Mouse (Mus musculus) skeletal muscle tissue, adult 2 months (tissue): Measurements from ENCODE around the gene Rhbdd3.

ENCODE experiments used
- DNase-seq: peaks from one replicate; pipeline ENCODE4 v3.0.0-alpha.2; 2012; ENCODE audit warnings: low read depth, low spot score

Rhbdd3 gene

DNA sequence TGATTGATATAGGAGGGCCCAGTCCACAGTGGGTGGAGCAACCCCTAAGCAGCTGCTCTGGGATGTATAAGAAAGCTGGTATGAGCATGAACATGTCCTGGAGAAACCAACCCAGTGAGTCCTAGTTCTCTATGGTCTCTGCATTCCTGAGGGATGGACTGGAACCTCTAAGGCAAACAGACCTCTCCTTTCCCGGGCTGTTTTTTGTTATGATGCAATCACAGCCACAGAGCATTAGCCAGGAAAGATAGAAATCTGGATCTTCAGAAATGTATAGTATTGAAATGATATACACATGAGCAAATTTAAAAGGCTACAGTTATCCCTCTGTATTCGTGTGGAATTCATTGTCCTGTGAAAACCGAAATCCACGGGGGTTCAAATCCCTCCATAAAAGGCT, 27.0 kb downstream of the Rhbdd3 start:
- no peak for DNase-seq

DNA sequence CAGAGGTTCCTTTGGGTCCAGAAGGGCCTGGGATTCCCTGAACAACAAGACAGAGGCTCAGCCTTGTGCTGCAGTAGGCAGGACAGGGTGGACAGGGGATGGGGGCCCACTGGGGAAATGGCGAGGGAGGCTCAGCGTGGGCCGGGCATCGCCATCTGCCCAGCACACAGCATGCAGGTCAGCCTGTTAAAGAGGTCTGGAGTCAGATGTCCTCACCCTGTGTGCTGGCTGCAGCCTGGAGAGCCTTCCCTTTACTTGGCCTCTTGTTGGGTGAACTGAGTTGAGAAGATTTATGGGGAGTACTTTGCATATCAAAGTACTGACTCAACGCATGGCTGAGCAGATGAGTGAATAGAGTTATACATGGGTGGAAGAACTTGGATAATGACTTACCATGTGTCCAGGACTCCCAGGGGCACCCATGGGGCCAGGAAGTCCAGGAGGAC, 30.3 kb downstream of the Rhbdd3 start:
- no peak for DNase-seq

DNA sequence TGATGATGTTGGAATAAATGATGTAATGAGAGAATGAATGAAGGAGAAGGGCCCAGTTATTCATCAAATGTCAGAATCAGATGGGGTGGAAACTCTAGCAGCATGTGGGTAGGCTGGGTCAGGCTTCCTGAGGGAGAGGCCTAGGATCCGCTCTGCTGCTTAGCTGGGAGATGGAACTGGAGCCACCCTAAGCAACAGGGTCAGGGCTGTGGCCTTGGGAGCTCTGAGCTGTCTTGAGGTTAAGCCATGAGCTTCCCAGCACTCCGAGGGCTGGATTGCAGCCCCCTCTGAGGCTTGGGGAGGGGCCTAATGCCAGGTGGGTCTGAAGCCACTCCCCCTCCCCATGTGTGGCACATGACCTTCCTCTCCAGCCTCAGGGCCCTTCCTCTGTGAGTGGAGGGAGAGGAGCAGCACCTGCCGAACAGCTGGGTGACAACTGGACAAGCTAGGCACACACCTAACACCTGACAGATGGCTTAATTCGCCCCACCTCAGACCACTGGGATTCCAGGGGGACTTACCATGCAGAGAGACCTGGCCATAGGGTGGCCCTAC, 31.5 kb downstream of the Rhbdd3 start:
- no peak for DNase-seq

DNA sequence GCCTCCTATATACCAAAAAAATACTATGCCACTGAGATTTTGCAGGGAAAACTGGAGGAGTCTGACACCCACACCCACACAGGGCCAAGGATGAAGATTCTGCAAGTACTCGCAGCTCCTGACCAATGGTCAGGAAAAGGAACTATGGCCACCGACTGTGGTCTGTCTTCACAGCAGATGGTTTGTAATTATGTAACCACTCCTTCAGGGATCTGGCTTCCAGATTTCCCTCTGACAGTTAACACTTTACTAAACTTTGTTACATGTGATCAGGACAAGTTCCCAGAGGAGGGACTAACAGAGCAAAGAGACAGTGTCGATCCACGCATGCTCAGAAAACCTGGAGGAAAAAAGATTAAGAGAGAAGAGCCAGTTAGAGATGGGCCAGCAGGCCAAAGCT, 34.0 kb downstream of the Rhbdd3 start:
- DNase-seq = no peak

DNA sequence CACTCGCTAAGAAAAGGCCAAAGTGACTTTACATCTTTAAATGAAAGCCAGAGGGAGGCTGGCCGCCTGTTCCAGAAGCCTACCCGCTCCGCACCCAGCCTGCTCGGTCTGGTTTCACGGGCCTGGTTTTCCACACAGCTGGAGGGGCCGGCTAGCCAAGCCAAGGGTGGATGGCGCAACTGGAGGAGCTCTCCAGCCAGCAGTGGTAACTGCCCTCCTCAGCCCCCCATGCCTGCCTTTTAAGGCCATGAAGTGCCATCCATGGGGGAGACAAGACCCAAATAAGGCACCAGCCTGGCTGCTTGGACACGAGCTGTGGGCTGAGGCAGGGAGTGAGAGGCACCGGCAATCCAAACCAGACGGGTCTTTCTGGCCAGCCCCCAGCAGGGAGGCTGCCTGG, 37.2 kb downstream of the Rhbdd3 start:
- DNase-seq = no peak

DNA sequence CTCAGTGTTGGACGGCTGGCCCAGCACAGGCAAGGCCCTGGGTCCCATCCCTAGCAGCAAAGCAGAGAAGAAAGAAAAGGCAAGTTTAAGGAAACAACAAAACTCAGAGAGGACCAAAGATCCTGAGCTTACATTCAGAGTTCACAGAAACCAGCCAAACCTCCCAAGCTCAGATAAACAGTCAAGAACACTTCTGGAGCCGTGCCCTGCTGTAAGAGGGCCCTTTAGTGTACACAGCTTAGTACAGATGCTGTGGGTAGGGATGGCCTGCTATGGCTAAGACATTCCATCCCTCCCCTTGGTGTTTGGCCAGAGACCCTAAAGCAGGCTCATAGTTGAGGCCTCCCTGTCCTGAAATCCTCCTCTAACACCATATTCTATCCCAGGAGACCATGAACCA, 39.9 kb downstream of the Rhbdd3 start:
- no peak for DNase-seq

DNA sequence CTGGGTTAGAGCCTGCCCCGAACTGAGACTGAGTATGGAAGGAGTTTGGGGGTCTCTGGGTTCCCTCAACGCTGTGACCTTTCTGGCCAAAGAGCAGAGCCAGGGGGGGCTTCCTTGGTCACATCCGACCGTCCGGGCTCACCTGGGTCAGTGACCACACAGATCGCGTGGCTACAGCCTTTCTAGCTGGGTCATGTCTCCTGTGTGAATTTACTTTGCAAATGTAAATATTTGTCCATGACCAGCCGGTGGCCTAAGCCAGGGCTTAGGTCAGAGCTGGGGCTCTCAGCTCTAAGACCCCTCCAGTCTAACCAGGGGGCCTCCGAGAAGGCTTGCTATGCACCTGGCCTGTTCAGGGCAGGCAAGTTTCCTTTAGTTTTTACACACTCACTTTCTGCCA, 40.6 kb downstream of the Rhbdd3 start:
- no peak for DNase-seq

DNA sequence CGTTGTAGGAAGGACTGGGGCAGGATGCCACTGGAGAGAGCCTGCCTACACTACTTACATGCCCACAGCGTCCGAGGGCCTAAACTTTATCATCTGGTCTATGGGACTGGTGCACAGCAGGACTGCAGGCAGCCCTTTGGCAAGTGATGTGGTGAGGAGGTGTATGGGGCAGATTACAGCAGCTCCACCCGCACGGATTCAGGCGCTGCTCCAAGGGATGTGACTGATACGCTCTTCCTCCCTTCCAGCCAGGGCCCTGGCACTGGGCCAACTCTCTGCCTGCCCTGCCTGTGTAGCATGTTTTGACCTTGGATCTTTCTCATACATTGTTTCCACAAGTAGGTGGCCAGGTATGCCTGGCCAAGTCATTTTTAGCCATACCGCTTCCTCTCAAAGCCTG, 41.9 kb downstream of the Rhbdd3 start:
- DNase-seq = peak; percentile 74

DNA sequence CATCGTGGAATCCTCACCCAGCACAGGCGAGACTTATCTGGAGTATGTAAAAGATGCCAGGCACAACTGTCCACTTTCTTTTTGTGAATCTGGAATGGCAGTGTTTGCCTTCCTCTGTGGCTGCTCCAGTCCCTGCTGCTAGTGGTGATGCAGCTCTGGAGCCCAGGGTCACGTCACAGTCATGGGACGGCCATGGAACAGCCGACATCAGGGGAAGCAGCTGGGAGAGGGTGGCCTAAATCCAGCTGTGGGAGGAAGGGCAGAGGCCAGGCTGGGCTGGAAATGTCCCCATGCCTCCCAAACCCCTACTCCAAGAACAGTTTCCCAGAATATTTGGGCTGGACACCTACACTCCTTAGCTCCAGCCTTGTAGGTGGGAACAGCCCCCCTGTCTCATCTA, 42.5 kb downstream of the Rhbdd3 start:
- DNase-seq = no peak

DNA sequence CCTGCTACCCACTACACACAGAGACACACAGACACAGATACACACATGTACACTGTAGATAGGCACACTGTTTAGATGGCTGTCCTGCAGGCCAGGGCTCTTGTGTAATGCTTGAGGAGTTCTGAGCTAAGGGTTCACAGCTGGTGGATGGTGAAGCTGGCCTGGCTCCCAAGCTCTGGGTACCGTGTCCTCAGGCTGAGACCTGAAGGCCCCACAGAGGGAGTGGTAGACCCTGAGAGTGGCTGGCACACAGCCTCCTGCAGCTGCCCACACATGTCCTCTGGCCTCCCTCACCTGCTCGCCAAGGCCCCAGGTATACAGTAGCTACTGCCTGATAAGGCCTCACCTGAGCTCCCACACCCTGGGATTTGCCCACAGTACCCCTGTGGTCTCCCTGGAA, 43.2 kb downstream of the Rhbdd3 start:
- no peak for DNase-seq

DNA sequence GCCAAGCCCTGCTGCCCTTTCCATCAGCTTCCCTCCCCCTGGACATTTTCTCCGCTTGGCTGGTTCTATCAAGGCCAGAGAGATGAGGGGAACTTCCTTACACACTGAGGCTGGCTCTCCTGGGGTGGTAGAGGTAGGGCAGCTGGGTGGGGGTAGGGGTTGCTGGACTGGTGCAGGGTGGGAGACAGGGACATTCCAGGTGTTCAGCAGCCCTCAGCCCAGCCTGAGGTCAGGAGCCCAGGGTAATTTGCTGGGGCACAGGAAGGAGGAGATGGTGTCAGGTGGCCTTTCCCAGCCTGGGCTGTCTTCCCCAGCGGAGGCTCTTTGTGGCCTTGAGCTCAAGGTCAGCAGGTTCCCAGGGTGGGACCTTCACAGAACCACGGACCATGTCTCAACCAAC, 46.9 kb downstream of the Rhbdd3 start:
- DNase-seq = no peak

DNA sequence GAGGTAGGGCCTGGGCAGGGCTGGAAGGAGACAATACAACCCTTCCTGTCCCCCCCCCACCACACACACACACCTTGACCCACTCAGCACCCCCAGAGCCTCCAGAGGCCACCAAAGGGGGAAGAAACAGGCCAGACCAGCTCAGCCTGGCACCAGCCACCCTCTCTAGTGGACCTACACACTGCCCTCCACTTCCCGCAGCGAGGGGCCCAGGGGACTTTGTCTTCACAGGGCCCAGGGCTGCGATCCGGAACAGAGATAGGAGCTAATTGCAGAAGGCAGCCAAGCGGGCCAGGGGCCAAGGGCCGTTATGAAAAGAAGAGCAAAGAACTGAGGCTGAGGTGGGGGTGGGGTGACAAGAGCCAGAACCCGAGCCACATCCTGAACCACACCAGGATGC, 50.5 kb downstream of the Rhbdd3 start:
- no peak for DNase-seq

DNA sequence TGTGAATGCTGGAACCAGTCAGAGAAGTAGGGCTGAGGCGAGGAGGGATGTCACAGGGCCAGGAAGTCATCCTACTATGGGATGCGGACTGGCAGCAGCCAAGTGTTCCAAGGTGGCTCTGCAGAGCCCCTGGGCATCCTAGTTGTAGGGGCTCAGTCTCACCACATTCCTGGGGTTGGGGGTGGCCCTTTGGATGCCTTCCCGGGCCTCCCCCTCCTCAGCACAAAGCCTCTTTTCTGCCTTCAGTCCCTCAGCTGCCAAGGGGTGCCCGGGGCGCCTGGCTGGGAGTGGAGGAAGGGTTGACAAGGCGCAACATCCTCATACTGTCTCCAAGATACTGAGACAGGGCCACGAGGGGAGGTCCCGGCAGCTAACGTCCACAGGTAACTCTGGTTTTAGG, 51.2 kb downstream of the Rhbdd3 start:
- no peak for DNase-seq

DNA sequence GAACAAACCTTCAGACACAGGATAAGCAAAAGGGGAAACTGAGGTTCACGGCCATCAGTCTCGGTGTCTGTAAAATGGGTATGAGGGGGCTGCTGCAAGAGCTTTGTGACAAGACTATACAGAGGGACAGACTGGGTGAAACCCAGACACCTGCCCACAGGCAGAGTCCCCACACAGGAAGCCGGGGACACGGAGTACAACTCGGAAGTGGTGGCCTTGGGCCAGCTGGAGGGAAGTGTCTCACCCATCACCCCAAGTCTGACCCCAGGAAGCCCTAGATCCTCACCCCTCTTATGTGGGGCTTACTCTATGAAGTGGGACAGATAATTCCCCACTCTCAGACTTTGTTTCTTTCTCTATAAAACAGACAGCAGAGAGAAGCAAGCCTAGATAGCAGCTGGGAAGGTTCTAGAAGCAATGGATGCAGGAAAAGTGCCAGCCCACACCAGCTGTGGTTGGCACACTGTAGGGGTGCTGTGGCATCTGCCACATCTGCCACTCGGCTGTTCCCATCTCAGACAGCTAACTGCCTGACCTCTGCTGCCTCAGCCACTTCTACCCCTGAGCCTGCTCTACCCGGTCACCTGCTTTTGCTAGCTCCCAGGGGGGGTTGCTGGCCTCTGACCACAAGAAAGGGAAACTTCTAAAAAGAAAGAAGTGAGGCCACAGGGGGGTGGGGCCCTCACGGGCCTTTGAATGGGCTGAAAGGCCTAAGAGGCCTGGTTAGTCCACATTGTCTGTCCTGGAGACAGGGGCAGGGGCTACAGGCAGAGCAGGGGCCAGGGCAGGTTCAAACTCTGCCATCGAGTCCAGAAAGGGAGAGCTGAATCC, 51.9 kb downstream of the Rhbdd3 start:
- DNase-seq = no peak

DNA sequence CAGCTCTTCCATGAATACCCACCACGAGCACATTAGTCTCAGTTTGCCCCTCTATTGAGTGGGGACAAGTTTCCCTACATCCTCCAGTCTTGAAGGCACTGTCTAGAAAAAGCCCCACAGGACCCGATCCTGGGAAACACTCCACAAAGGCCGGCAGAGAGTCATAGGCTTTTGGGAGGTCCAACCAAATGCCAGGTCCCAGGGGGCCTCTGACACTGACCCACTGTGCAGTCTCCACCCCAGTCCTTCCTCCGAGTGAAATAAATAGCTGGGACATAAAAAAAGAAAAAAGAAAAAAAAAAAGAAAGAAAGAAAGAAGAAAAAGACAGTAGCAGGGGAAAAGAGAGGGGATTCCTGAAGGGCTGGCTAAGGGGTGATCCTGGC, 52.5 kb downstream of the Rhbdd3 start:
- no peak for DNase-seq

DNA sequence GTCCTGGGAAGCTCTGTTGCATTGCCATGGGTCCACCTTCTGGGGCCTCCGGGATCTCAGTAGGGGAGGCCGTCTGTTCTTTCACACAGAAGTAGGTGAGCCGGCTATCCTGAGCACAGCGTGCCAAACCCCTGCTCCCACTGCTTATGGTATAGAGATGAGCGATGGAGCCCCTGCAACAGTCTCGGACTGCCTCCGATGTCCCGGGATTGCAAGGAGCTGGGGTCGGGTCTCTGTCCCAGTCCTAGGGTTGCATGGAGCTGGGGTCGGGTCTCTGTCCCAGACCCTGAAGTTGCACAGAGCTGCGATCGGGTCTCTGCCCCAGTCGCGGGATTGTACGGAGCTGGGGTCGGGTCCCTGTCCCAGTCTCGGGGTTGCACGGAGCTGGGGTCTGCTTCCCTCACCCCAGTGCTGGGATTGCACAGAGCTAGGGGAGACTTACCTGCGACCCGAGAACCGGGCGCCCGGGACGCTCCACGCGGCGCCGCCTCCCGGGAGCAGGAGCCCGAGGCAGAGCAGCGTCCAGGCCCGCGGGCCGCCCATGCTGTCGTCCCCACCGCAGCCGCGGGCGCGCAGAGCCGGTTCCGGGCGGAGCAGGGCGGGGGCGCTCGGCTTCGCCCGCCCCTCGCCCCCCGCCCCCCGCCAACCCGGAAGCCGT, 53.1 kb downstream of the Rhbdd3 start, which contains the start of gene Emid1:
Gene Emid1 (minus strand): TSS at position 578 of the 658 bp plus-strand sequence.
- DNase-seq = no peak

DNA sequence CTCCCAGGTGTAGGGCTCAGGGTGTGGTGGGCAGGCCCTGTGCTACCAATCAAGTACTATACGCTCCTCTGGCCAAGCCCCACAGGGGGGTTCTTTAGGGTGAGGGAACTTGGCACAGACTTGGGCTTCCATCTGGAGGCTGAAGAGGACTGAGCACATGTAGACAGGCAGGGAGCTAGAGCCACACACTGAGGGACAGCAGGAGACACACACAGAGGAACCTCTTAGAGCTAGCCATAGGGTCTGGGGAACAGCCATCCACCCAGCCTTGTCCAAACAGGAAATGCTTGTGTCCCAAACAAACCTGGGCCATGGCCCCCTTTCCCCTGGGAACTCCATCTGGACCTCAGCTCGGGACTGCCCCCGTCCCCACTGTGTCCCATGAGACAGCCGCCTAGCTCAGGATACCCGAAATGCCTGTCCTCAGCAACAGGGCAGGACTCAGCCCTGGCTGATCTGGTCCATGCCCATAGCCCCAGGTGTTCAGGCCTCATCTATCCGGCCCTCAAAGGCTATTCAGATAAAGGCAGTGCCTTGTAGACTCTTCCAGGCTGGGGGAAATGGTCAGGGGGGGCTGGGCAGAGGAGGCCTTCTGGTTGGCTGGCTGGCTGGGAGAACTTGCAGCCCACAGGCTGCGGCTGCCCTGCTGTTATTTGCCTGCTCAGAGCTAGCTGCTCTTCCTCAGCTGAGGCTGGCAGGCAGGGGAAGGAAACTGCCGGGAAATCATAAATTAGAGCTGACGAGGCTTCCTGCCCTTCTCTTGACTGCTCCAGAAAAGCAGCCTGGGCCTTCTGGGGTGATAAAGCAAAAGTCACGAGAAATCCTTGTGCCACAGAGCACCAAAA, 56.5 kb downstream of the Rhbdd3 start:
- no peak for DNase-seq
